Mouse (Mus musculus) heart, embryonic 16.5 days (tissue): ENCODE measurements at regions not wholly inside any gene's neighbourhood (a gene's known extent, or its start where the extent isn't known, plus 50 kb on each side); places are given as distances from the start of the nearest gene placed in this dataset.

ENCODE experiments used
- ATAC-seq: fragments of 200-750 bp; cut with Nextera tagmentation; replicated peaks from 2 replicates; pipeline ENCODE4 v1.8.0; 2017; ENCODE audit warnings: moderate number of reproducible peaks; ENCODE audit not compliant: insufficient read depth, low FRiP score; ENCODE audit errors: extremely low read depth
- H3K27ac ChIP-seq: fragments of 300-500 bp; sonication (generic); 2 replicates; pipeline ENCODE4 v1.5.1; 2014; ENCODE audit warnings: mild to moderate bottlenecking, low read length, control low read depth, moderate library complexity
- H3K27me3 ChIP-seq: fragments of 300-500 bp; sonication (generic); 2 replicates; pipeline ENCODE4 v1.6.1; 2014; ENCODE audit warnings: low read length, mixed read lengths; ENCODE audit not compliant: control insufficient read depth, insufficient read depth
- H3K36me3 ChIP-seq: fragments of 300-500 bp; sonication (generic); 2 replicates; pipeline ENCODE4 v1.6.1; 2014; ENCODE audit not compliant: control insufficient read depth, insufficient read depth
- H3K4me1 ChIP-seq: fragments of 300-500 bp; sonication (generic); 2 replicates; pipeline ENCODE4 v1.6.1; 2014; ENCODE audit warnings: low read length, mixed read lengths; ENCODE audit not compliant: control insufficient read depth, insufficient read depth
- H3K4me2 ChIP-seq: fragments of 300-500 bp; sonication (generic); 2 replicates; pipeline ENCODE4 v1.6.1; 2014; ENCODE audit warnings: low read depth, mild to moderate bottlenecking, control low read depth, low read length
- H3K4me3 ChIP-seq: fragments of 300-500 bp; sonication (generic); 2 replicates; pipeline ENCODE4 v1.5.1; 2014; ENCODE audit warnings: mild to moderate bottlenecking, control low read depth, low read length
- H3K9ac ChIP-seq: fragments of 300-500 bp; sonication (generic); 2 replicates; pipeline ENCODE4 v1.6.1; 2014; ENCODE audit warnings: low read length, control low read depth
- H3K9me3 ChIP-seq: fragments of 300-500 bp; sonication (generic); replicated peaks from 2 replicates; pipeline ENCODE4 v1.6.1; 2016; ENCODE audit warnings: low read length; ENCODE audit not compliant: control insufficient read depth
- WGBS: fragments of 180-500 bp; shearing (Covaris S2); extraction: QIAGEN DNeasy Blood & Tissue Kit; methylation state at CpG from one replicate; pipeline ENCODE4 v1.1.7; 2014; 5-methylcytosine and 5-hydroxymethylcytosine counted together

- no peak overlapping the region for H3K4me2 ChIP-seq
- H3K36me3 ChIP-seq, result no peaks in the 10 kb centered on the region
- no peak overlapping the region for H3K9ac ChIP-seq
- H3K27me3 ChIP-seq, result no peaks in the 10 kb centered on the region
- no peaks in the 10 kb centered on the region for H3K9me3 ChIP-seq
- no peak overlapping the region for H3K4me3 ChIP-seq
- WGBS, result 79% methylated on average over 4 of the region's 4 CpGs
- H3K27ac ChIP-seq, result no peak overlapping the region
- ATAC-seq, result no peak
- H3K4me1 ChIP-seq, result no peaks in the 10 kb centered on the region
Observed at GRCm38 (mm10) chr13:101874761-101875160, 106.7 kb upstream of the Pik3r1 start.

GRCm38 (mm10) chr13:101876069-101876468 is 108.1 kb upstream of the Pik3r1 start:
- no peak for ATAC-seq
- no peaks in the 10 kb centered on the region for H3K9me3 ChIP-seq

GRCm38 (mm10) chr13:101876601-101877000 is 108.6 kb upstream of the Pik3r1 start:
- Histone ChIP-seq H3K36me3 (no peaks in the 10 kb centered on the region), H3K27ac (no peak overlapping the region), H3K4me1 (no peaks in the 10 kb centered on the region), H3K27me3 (no peaks in the 10 kb centered on the region), H3K9ac (no peak overlapping the region), H3K9me3 (no peaks in the 10 kb centered on the region), H3K4me3 (no peak overlapping the region), H3K4me2 (no peak overlapping the region)
- no peak for ATAC-seq
- WGBS, result 76% methylated on average over 3 of the region's 3 CpGs

More at GRCm38 (mm10) chr13:101876069-101876468, 108.1 kb upstream of the Pik3r1 start:
- Histone ChIP-seq H3K9ac (no peak overlapping the region), H3K27ac (no peak overlapping the region), H3K4me2 (no peak overlapping the region), H3K4me3 (no peak overlapping the region), H3K36me3 (no peaks in the 10 kb centered on the region), H3K27me3 (no peaks in the 10 kb centered on the region), H3K4me1 (no peaks in the 10 kb centered on the region)
- 74% methylated on average over 2 of the region's 2 CpGs for WGBS

- no peak overlapping the region for H3K27ac ChIP-seq
- H3K27me3 ChIP-seq, result no peaks in the 10 kb centered on the region
- H3K36me3 ChIP-seq, result no peaks in the 10 kb centered on the region
- H3K4me2 ChIP-seq, result no peak overlapping the region
- no peak overlapping the region for H3K4me3 ChIP-seq
- no peak for ATAC-seq
- peaks cover under 1% of the 10 kb centered on the region; the same call in 1 of the 2 replicates for H3K9me3 ChIP-seq
- no peaks in the 10 kb centered on the region for H3K4me1 ChIP-seq
- no peak overlapping the region for H3K9ac ChIP-seq
Observed at GRCm38 (mm10) chr13:101878168-101878567, 110.2 kb upstream of the Pik3r1 start.

GRCm38 (mm10) chr13:101879561-101880081 is 111.6 kb upstream of the Pik3r1 start:
- Histone ChIP-seq H3K36me3 (no peaks in the 10 kb centered on the region), H3K27me3 (no peaks in the 10 kb centered on the region), H3K9me3 (peaks cover 8% of the 10 kb centered on the region), H3K9ac (no peak overlapping the region), H3K4me2 (no peak overlapping the region), H3K27ac (no peak overlapping the region), H3K4me3 (no peak overlapping the region), H3K4me1 (no peaks in the 10 kb centered on the region)
- ATAC-seq, result no peak
- WGBS, result 61% methylated on average over 8 of the region's 8 CpGs

GRCm38 (mm10) chr13:101883177-101883576 is 115.2 kb upstream of the Pik3r1 start:
- ATAC-seq, result no peak
- no peaks in the 10 kb centered on the region for H3K27me3 ChIP-seq
- peaks cover 8% of the 10 kb centered on the region for H3K9me3 ChIP-seq
- no peak overlapping the region for H3K27ac ChIP-seq
- no peaks in the 10 kb centered on the region for H3K4me1 ChIP-seq
- H3K36me3 ChIP-seq, result no peaks in the 10 kb centered on the region
- no peak overlapping the region for H3K4me3 ChIP-seq
- H3K4me2 ChIP-seq, result no peak overlapping the region
- H3K9ac ChIP-seq, result no peak overlapping the region

GRCm38 (mm10) chr13:101884752-101885151 is 116.7 kb upstream of the Pik3r1 start:
- ATAC-seq, result no peak
- 87% methylated on average over 3 of the region's 3 CpGs for WGBS
- H3K27ac ChIP-seq, result no peak overlapping the region

GRCm38 (mm10) chr13:101891473-101891872 is 123.5 kb upstream of the Pik3r1 start:
- Histone ChIP-seq H3K4me1 (no peaks in the 10 kb centered on the region), H3K36me3 (no peaks in the 10 kb centered on the region), H3K4me3 (no peak overlapping the region), H3K4me2 (no peak overlapping the region), H3K27me3 (no peaks in the 10 kb centered on the region), H3K9me3 (no peaks in the 10 kb centered on the region), H3K9ac (no peak overlapping the region), H3K27ac (no peak overlapping the region)
- WGBS, result 50% methylated on average over 4 of the region's 4 CpGs
- no peak for ATAC-seq

More at GRCm38 (mm10) chr13:101884752-101885151, 116.7 kb upstream of the Pik3r1 start:
- Histone ChIP-seq H3K9me3 (peaks cover 8% of the 10 kb centered on the region), H3K4me3 (no peak overlapping the region), H3K27me3 (no peaks in the 10 kb centered on the region), H3K36me3 (no peaks in the 10 kb centered on the region), H3K4me2 (no peak overlapping the region), H3K9ac (no peak overlapping the region), H3K4me1 (no peaks in the 10 kb centered on the region)

- Histone ChIP-seq H3K27ac (no peak overlapping the region), H3K4me2 (no peak overlapping the region), H3K9me3 (no peaks in the 10 kb centered on the region), H3K4me3 (no peak overlapping the region), H3K9ac (no peak overlapping the region), H3K36me3 (no peaks in the 10 kb centered on the region), H3K4me1 (no peaks in the 10 kb centered on the region), H3K27me3 (no peaks in the 10 kb centered on the region)
- 75% methylated on average over 10 of the region's 10 CpGs for WGBS
- no peak for ATAC-seq
Observed at GRCm38 (mm10) chr13:101893035-101893600, 125.1 kb upstream of the Pik3r1 start.
